Mouse (Mus musculus) hindbrain, embryonic 14.5 days (tissue): ENCODE data around the gene Olfr1153. TPM values are rescaled to one million over a fixed set of nuclear protein-coding genes. Genes with fewer than 3 reads are reported as not detected.

Experiments used
- ATAC-seq: fragments of 200-750 bp; cut with Nextera tagmentation; 2 replicates; pipeline ENCODE4 v1.8.0; 2017; ENCODE audit warnings: moderate number of reproducible peaks, mild to moderate bottlenecking, moderate TSS enrichment, moderate library complexity; ENCODE audit not compliant: low FRiP score
- DNase-seq: peaks from one replicate; pipeline ENCODE4 v3.0.0-alpha.2; 2015; ENCODE audit warnings: low spot score
- H3K27ac ChIP-seq: fragments of 300-500 bp; sonication (generic); 2 replicates; pipeline ENCODE4 v1.5.1; 2014; ENCODE audit warnings: mild to moderate bottlenecking, moderate library complexity
- H3K27me3 ChIP-seq: fragments of 300-500 bp; sonication (generic); 2 replicates; pipeline ENCODE4 v1.6.1; 2014; ENCODE audit warnings: mild to moderate bottlenecking, low read length, mixed read lengths; ENCODE audit not compliant: control insufficient read depth, insufficient read depth
- H3K36me3 ChIP-seq: fragments of 300-500 bp; sonication (generic); replicated peaks from 2 replicates; pipeline ENCODE4 v1.6.1; 2014; ENCODE audit not compliant: control insufficient read depth, insufficient read depth
- H3K4me1 ChIP-seq: fragments of 300-500 bp; sonication (generic); replicated peaks from 2 replicates; pipeline ENCODE4 v1.6.1; 2014; ENCODE audit warnings: antibody characterized with exemption, low read length, mixed read lengths; ENCODE audit not compliant: control insufficient read depth, insufficient read depth
- H3K4me2 ChIP-seq: fragments of 300-500 bp; sonication (generic); replicated peaks from 2 replicates; pipeline ENCODE4 v1.6.1; 2014; ENCODE audit warnings: mild to moderate bottlenecking, moderate library complexity
- H3K4me3 ChIP-seq: fragments of 300-500 bp; sonication (generic); replicated peaks from 2 replicates; pipeline ENCODE4 v1.5.1; 2014; ENCODE audit warnings: mild to moderate bottlenecking, low read length
- H3K9ac ChIP-seq: fragments of 300-500 bp; sonication (generic); 2 replicates; pipeline ENCODE4 v1.6.1; 2014
- H3K9me3 ChIP-seq: fragments of 300-500 bp; sonication (generic); 2 replicates; pipeline ENCODE4 v1.6.1; 2016; ENCODE audit warnings: low read length; ENCODE audit not compliant: control insufficient read depth
- WGBS: fragments of 180-500 bp; shearing (Covaris S2); extraction: QIAGEN DNeasy Blood & Tissue Kit; methylation state at CpG from one replicate; pipeline ENCODE4 v1.1.7; 2014; 5-methylcytosine and 5-hydroxymethylcytosine counted together
- polyA plus RNA-seq: library from polyadenylated mRNA; unstranded; fragments of >200 nt; fragmentation: Nextera tagmentation; extraction: Ambion mirVana; gene quantifications from 2 replicates; pipeline ENCODE4 v1.2.1, GENCODE M21; 2014

The Olfr1153 gene
- not detected in 2 replicates for polyA plus RNA-seq

DNA sequence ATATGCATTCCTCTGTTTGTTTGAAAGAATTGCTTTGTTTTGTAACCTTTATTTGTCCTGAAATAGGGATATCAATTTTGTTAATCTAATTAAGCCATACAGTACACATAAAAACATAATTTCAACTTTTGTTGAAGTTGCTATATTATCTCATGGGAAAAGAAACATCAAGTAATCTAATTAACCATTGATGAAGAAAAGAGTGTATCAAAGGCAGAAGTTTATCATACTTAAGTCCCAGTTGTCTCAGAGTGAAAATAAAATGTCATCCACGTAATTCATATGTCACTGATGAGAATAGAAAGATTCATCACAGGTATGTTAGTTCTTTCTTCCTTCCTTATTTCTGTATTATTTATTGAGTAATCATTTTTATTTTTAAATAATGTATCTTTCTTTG is at the start of gene Olfr1153:
Gene Olfr1153, plus strand, starts transcription at position 301 of the 400 bp plus-strand sequence.
- no peak for ATAC-seq
- H3K27me3 ChIP-seq = no peaks in the 10 kb centered on the region
- H3K27ac ChIP-seq = no peak within 1 kb of the TSS
- DNase-seq = no peak
- H3K36me3 ChIP-seq = no peaks in the 10 kb centered on the region
- H3K4me1 ChIP-seq = no peaks in the 10 kb centered on the region
- 73% methylated on average over 1 of the region's 1 CpGs for WGBS
- no peak within 1 kb of the TSS for H3K9ac ChIP-seq
- no peaks in the 10 kb centered on the region for H3K9me3 ChIP-seq
- H3K4me2 ChIP-seq = no peak within 1 kb of the TSS
- H3K4me3 ChIP-seq = no peak within 1 kb of the TSS

DNA sequence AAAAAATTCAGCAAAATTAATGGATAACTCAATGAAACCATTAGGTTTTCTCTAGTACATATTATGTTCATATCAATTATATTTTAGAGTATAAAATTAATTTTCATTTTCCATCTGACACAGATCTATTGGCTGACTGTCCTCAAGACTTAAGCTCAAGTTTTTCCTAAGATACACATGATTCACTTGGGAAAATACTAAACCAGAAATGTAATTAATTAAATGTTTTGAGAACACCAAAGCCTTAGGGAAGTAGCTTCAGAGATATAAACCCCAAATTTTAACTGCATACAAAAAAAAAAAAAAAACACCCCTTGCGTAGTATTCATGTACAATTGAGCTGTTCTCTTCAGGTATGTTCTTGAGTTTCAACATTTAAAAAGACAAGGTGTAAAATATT is 39.2 kb upstream of the Olfr1153 start, which contains the start of gene Olfr1151:
Gene Olfr1151, plus strand, starts transcription at position 301 of the 400 bp plus-strand sequence.
- no peaks in the 10 kb centered on the region for H3K27me3 ChIP-seq
- H3K4me2 ChIP-seq = no peak within 1 kb of the TSS
- WGBS = 81% methylated on average over 1 of the region's 1 CpGs
- H3K4me3 ChIP-seq = no peak within 1 kb of the TSS
- no peaks in the 10 kb centered on the region for H3K36me3 ChIP-seq
- ATAC-seq (no peak), DNase-seq (no peak)
- no peak within 1 kb of the TSS for H3K27ac ChIP-seq
- no peaks in the 10 kb centered on the region for H3K9me3 ChIP-seq
- no peaks in the 10 kb centered on the region for H3K4me1 ChIP-seq
- H3K9ac ChIP-seq = no peak within 1 kb of the TSS

DNA sequence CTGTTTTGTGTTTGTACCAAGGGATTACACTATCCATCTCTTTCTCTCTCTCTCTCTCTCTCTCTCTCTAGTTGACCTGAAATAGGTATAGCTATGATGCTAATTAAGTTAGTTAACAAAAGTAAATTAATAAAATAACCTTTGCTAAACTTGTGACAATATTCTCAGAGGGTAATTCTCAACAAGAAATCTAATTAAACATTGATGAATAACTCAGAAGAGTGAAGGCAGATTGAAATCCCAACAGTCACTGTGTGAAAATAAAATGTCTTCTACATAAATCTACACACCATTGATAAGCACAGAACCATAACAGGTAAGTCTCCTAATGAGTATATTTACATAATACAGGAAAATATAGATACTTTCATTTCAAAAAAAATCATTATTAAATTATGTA is 28.6 kb upstream of the Olfr1153 start, which contains the start of gene Olfr1152:
Gene Olfr1152, plus strand, starts transcription at position 301 of the 400 bp plus-strand sequence.
- Histone ChIP-seq H3K27me3 (no peaks in the 10 kb centered on the region), H3K4me1 (no peaks in the 10 kb centered on the region), H3K27ac (no peak within 1 kb of the TSS), H3K36me3 (no peaks in the 10 kb centered on the region), H3K9ac (no peak within 1 kb of the TSS), H3K9me3 (no peaks in the 10 kb centered on the region), H3K4me2 (no peak within 1 kb of the TSS), H3K4me3 (no peak within 1 kb of the TSS)
- ATAC-seq (no peak), DNase-seq (no peak)

DNA sequence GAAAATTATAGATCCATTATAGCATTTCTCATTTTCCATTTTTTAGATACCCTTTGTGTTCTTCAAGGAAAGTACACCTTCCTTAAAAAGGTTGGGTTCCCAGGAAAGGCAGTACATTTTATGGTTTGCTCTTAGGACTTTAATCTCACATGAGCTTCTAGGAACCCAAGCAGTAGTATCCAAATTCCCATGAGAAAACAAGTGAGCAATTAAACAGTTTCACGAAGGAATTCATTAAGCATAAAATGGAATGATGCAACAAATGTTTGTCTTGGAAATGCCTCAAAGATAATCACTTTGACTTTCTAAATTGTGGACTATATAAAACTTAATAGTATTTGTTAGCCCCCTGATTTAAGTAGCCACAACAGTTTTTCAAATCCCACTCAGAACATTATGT is 10.3 kb downstream of the Olfr1153 start, which contains the start of gene Olfr1154:
Gene Olfr1154, minus strand, starts transcription at position 101 of the 400 bp plus-strand sequence.
- no peaks in the 10 kb centered on the region for H3K36me3 ChIP-seq
- no peak for DNase-seq
- no peaks in the 10 kb centered on the region for H3K27me3 ChIP-seq
- 96% methylated on average over 1 of the region's 1 CpGs for WGBS
- H3K9me3 ChIP-seq = no peaks in the 10 kb centered on the region
- no peak within 1 kb of the TSS for H3K4me3 ChIP-seq
- no peak within 1 kb of the TSS for H3K9ac ChIP-seq
- H3K4me1 ChIP-seq = no peaks in the 10 kb centered on the region
- no peak within 1 kb of the TSS for H3K27ac ChIP-seq
- no peak within 1 kb of the TSS for H3K4me2 ChIP-seq
- no peak for ATAC-seq

DNA sequence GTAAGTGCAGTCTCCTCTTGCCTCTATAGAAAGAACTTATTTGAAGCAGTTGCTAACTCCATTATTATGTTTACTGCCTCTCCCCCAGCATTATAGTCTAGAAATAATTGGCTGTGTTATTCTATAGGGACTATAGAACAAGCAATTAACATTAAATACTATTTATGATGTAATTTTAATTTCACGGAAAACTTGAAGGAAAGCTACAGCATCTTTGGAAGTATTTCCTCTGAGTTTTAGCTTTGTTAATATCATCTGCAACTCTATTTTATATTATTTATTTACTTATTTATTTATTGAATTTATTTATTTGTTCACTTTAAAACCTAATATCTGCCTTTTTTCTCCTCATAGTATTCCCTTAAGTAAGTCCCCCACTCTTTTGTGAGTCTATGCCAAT is 50.3 kb downstream of the Olfr1153 start, which contains the start of gene Olfr1155:
Gene Olfr1155, minus strand, starts transcription at position 101 of the 400 bp plus-strand sequence.
- no peak for ATAC-seq
- DNase-seq = no peak
- no peak within 1 kb of the TSS for H3K27ac ChIP-seq
- H3K4me2 ChIP-seq = no peak within 1 kb of the TSS
- no peaks in the 10 kb centered on the region for H3K4me1 ChIP-seq
- no peaks in the 10 kb centered on the region for H3K9me3 ChIP-seq
- WGBS = 98% methylated on average over 1 of the region's 1 CpGs
- no peaks in the 10 kb centered on the region for H3K36me3 ChIP-seq
- H3K4me3 ChIP-seq = no peak within 1 kb of the TSS
- no peak within 1 kb of the TSS for H3K9ac ChIP-seq
- H3K27me3 ChIP-seq = no peaks in the 10 kb centered on the region

Other genes starting within 250 kb of the Olfr1153 start
- gene Olfr1133, start 247.6 kb upstream of the Olfr1153 start, polyA plus RNA-seq = not detected in 2 replicates
- not detected in 2 replicates for gene Olfr1134, start 236.5 kb upstream of the Olfr1153 start, polyA plus RNA-seq
- not detected in 2 replicates for gene Olfr1135, start 221.3 kb upstream of the Olfr1153 start, polyA plus RNA-seq
- gene Olfr1136, start 201.0 kb upstream of the Olfr1153 start, polyA plus RNA-seq = not detected in 2 replicates
- not detected in 2 replicates for gene Olfr1137, start 181.8 kb upstream of the Olfr1153 start, polyA plus RNA-seq
- gene Olfr1138, start 155.0 kb upstream of the Olfr1153 start, polyA plus RNA-seq = not detected in 2 replicates
- gene Olfr1140, start 151.2 kb upstream of the Olfr1153 start, polyA plus RNA-seq = not detected in 2 replicates
- gene Olfr1141, start 141.0 kb upstream of the Olfr1153 start, polyA plus RNA-seq = not detected in 2 replicates
- gene Olfr152, start 115.5 kb upstream of the Olfr1153 start, polyA plus RNA-seq = not detected in 2 replicates
- not detected in 2 replicates for gene Olfr1143, start 94.4 kb upstream of the Olfr1153 start, polyA plus RNA-seq
- gene Olfr1145, start 85.1 kb upstream of the Olfr1153 start, polyA plus RNA-seq = not detected in 2 replicates
- not detected in 2 replicates for gene Olfr1148, start 64.4 kb upstream of the Olfr1153 start, polyA plus RNA-seq
- not detected in 2 replicates for gene Olfr1150-ps1, start 51.0 kb upstream of the Olfr1153 start, polyA plus RNA-seq
- not detected in 2 replicates for gene Olfr1151, start 39.1 kb upstream of the Olfr1153 start, polyA plus RNA-seq
- gene Olfr1152, start 28.5 kb upstream of the Olfr1153 start, polyA plus RNA-seq = not detected in 2 replicates
- not detected in 2 replicates for gene Olfr1154, start 10.2 kb downstream of the Olfr1153 start, polyA plus RNA-seq
- gene Olfr1155, start 50.2 kb downstream of the Olfr1153 start, polyA plus RNA-seq = not detected in 2 replicates
- not detected in 2 replicates for gene Olfr1156, start 58.1 kb downstream of the Olfr1153 start, polyA plus RNA-seq
- not detected in 2 replicates for gene Olfr1157, start 73.3 kb downstream of the Olfr1153 start, polyA plus RNA-seq
- gene Olfr74, start 79.7 kb downstream of the Olfr1153 start, polyA plus RNA-seq = not detected in 2 replicates
- gene Olfr1158, start 95.2 kb downstream of the Olfr1153 start, polyA plus RNA-seq = not detected in 2 replicates
- gene Olfr1160, start 113.3 kb downstream of the Olfr1153 start, polyA plus RNA-seq = not detected in 2 replicates
- gene Olfr1161, start 127.8 kb downstream of the Olfr1153 start, polyA plus RNA-seq = not detected in 2 replicates
- gene Olfr73, start 142.7 kb downstream of the Olfr1153 start, polyA plus RNA-seq = not detected in 2 replicates
- not detected in 2 replicates for gene Olfr1162, start 156.2 kb downstream of the Olfr1153 start, polyA plus RNA-seq
- not detected in 2 replicates for gene Olfr1163, start 176.9 kb downstream of the Olfr1153 start, polyA plus RNA-seq
- gene Olfr1164, start 199.0 kb downstream of the Olfr1153 start, polyA plus RNA-seq = not detected in 2 replicates
- gene Olfr1166, start 233.3 kb downstream of the Olfr1153 start, polyA plus RNA-seq = not detected in 2 replicates